Mouse (Mus musculus) adrenal gland, adult 18-20 months (tissue): ENCODE results near the gene Gm11939. TPM values are rescaled to one million over a fixed set of nuclear protein-coding genes. Genes with fewer than 3 reads are reported as not detected.

ENCODE experiments used
- total RNA-seq, 2 experiments: library from RNA; stranded (reverse); gene quantifications; 1 replicate in 1 of 2; 2 replicates in 1 of 2; pipeline ENCODE4 v1.2.3; 2021

Gene Gm11939
- total RNA-seq, 2 experiments from 2014 or later = not detected

Other genes starting within 250 kb of the Gm11939 start
- gene Krt25, start 236.5 kb downstream of the Gm11939 start, total RNA-seq = not detected
- gene Krt26, start 221.5 kb downstream of the Gm11939 start, total RNA-seq = not detected
- gene Krt27, start 208.4 kb downstream of the Gm11939 start, total RNA-seq = not detected
- not detected for gene Krt28, start 184.6 kb downstream of the Gm11939 start, total RNA-seq
- 1 to 10 TPM; 3.4 to 5.9 TPM for gene Krt10, start 170.1 kb downstream of the Gm11939 start, total RNA-seq
- not detected for gene Krt12, start 137.2 kb downstream of the Gm11939 start, total RNA-seq
- gene Krt20, start 121.3 kb downstream of the Gm11939 start, total RNA-seq = under 1 TPM in 1 of 2 experiments, not detected in 1; 0.16 TPM
- not detected for gene Krt23, start 66.3 kb downstream of the Gm11939 start, total RNA-seq
- gene Krt39, start 38.1 kb downstream of the Gm11939 start, total RNA-seq = not detected
- not detected for gene Krt40, start 16.3 kb downstream of the Gm11939 start, total RNA-seq
- gene Krtap3-3, start 8.6 kb downstream of the Gm11939 start, total RNA-seq = not detected
- not detected for gene Krtap3-2, start 2.6 kb downstream of the Gm11939 start, total RNA-seq
- gene Krtap3-1, start 7.2 kb upstream of the Gm11939 start, total RNA-seq = not detected
- not detected for gene Krtap1-5, start 21.6 kb upstream of the Gm11939 start, total RNA-seq
- not detected for gene Krtap1-4, start 24.2 kb upstream of the Gm11939 start, total RNA-seq
- gene Krtap1-3, start 31.9 kb upstream of the Gm11939 start, total RNA-seq = not detected
- gene Krtap9-3, start 38.6 kb upstream of the Gm11939 start, total RNA-seq = not detected
- gene Gm11938, start 43.8 kb upstream of the Gm11939 start, total RNA-seq = not detected
- gene Gm11937, start 50.7 kb upstream of the Gm11939 start, total RNA-seq = not detected
- not detected for gene Krtap2-4, start 55.4 kb upstream of the Gm11939 start, total RNA-seq
- not detected for gene Gm11562, start 61.0 kb upstream of the Gm11939 start, total RNA-seq
- not detected for gene Krtap4-1, start 68.8 kb upstream of the Gm11939 start, total RNA-seq
- not detected for gene Krtap4-2, start 75.6 kb upstream of the Gm11939 start, total RNA-seq
- gene Krtap4-7, start 84.6 kb upstream of the Gm11939 start, total RNA-seq = not detected
- not detected for gene Gm11555, start 90.8 kb upstream of the Gm11939 start, total RNA-seq
- not detected for gene Gm11563, start 99.5 kb upstream of the Gm11939 start, total RNA-seq
- gene Krtap4-6, start 106.5 kb upstream of the Gm11939 start, total RNA-seq = not detected
- not detected for gene Gm14190, start 131.3 kb upstream of the Gm11939 start, total RNA-seq
- gene Gm14180, start 174.8 kb upstream of the Gm11939 start, total RNA-seq = not detected
- not detected for gene Gm11595, start 213.4 kb upstream of the Gm11939 start, total RNA-seq
- not detected for gene Krtap4-8, start 221.2 kb upstream of the Gm11939 start, total RNA-seq
- gene Krtap4-9, start 225.7 kb upstream of the Gm11939 start, total RNA-seq = not detected
- gene Gm11596, start 234.0 kb upstream of the Gm11939 start, total RNA-seq = not detected
- not detected for gene Gm11569, start 239.5 kb upstream of the Gm11939 start, total RNA-seq
- gene Gm11554, start 245.0 kb upstream of the Gm11939 start, total RNA-seq = not detected